Mouse (Mus musculus) heart, postnatal 0 days (tissue): Measurements from ENCODE around the gene Guca1a.

Experiments used
- CTCF ChIP-seq: IDR thresholded peaks from 2 replicates; pipeline ENCODE4 v1.5.1; 2016; ENCODE audit warnings: antibody characterized with exemption, control low read depth, low read depth
- EP300 ChIP-seq: IDR thresholded peaks from 2 replicates; pipeline ENCODE4 v1.6.1; 2016; ENCODE audit warnings: antibody characterized with exemption, low read depth

GRCm38 (mm10) chr17:47384064-47384463 is 16.3 kb downstream of the Guca1a start:
- 0 out of 2 replicates have a peak, but pooled peaks have one; percentile 3 for TF ChIP-seq CTCF
- no peak for TF ChIP-seq EP300
